Mouse (Mus musculus) CD4-positive, CD25-positive, alpha-beta regulatory T cell, adult 9 weeks (primary cell): ENCODE measurements around the gene Olfr371. TPM values are rescaled to one million over a fixed set of nuclear protein-coding genes. Genes with fewer than 3 reads are reported as not detected.

Experiments used
- polyA plus RNA-seq: library from polyadenylated mRNA; unstranded; fragments of 100-300 nt; shearing (Covaris generic); gene quantifications from one replicate; pipeline ENCODE4 v1.2.1, GENCODE M21; 2017

Gene Olfr371
- not detected for polyA plus RNA-seq

GRCm38 (mm10) chr8:85225688-85226087 lies at the start of gene Olfr371:
Gene Olfr371, plus strand, starts transcription at chr8:85225988.

Other genes with a start within 250 kb of the Olfr371 start
- 339 TPM for gene Junb, start 247.3 kb upstream of the Olfr371 start, polyA plus RNA-seq
- 4.4 TPM for gene Hook2, start 235.4 kb upstream of the Olfr371 start, polyA plus RNA-seq
- gene Best2, start 211.5 kb upstream of the Olfr371 start, polyA plus RNA-seq: not detected
- gene Asna1, start 200.7 kb upstream of the Olfr371 start, polyA plus RNA-seq: 60.6 TPM
- gene Trir, start 199.2 kb upstream of the Olfr371 start, polyA plus RNA-seq: 122 TPM
- gene Tnpo2, start 189.1 kb upstream of the Olfr371 start, polyA plus RNA-seq: 51.4 TPM
- gene Fbxw9, start 165.9 kb upstream of the Olfr371 start, polyA plus RNA-seq: 10.1 TPM
- gene Gm5741, start 158.0 kb upstream of the Olfr371 start, polyA plus RNA-seq: 2.5 TPM
- gene Dhps, start 154.2 kb upstream of the Olfr371 start, polyA plus RNA-seq: 57.7 TPM
- gene Wdr83os, start 145.2 kb upstream of the Olfr371 start, polyA plus RNA-seq: 190 TPM
- gene Wdr83, start 144.7 kb upstream of the Olfr371 start, polyA plus RNA-seq: 46.6 TPM
- gene Man2b1, start 142.7 kb upstream of the Olfr371 start, polyA plus RNA-seq: 167 TPM
- not detected for gene Zfp791, start 102.9 kb upstream of the Olfr371 start, polyA plus RNA-seq
- not detected for gene Cks1brt, start 74.1 kb upstream of the Olfr371 start, polyA plus RNA-seq
- gene Orc6, start 73.6 kb downstream of the Olfr371 start, polyA plus RNA-seq: 29.8 TPM
- 120 TPM for gene Vps35, start 73.8 kb downstream of the Olfr371 start, polyA plus RNA-seq
- not detected for gene Mylk3, start 160.4 kb downstream of the Olfr371 start, polyA plus RNA-seq
- gene 4921524J17Rik, start 206.8 kb downstream of the Olfr371 start, polyA plus RNA-seq: 44.5 TPM